Mouse (Mus musculus) macrophage (primary cell): ENCODE data around the gene Itpr3. TPM values are rescaled to one million over a fixed set of nuclear protein-coding genes. Genes with fewer than 3 reads are reported as not detected.

Experiments
- H3K27ac ChIP-seq: fragments of 350-480 bp; formaldehyde crosslinking; 2 replicates; pipeline ENCODE4 v1.9.0; 2021
- H3K36me3 ChIP-seq: fragments of 350-480 bp; formaldehyde crosslinking; 2 replicates; pipeline ENCODE4 v1.9.0; 2021; ENCODE audit errors: inconsistent target
- H3K4me3 ChIP-seq: fragments of 350-480 bp; formaldehyde crosslinking; 2 replicates; pipeline ENCODE4 v1.9.0; 2021; ENCODE audit errors: inconsistent target
- H3K79me2 ChIP-seq: fragments of 350-480 bp; formaldehyde crosslinking; 2 replicates; pipeline ENCODE4 v1.9.0; 2021; ENCODE audit errors: inconsistent target
- WGBS: methylation state at CpG from one replicate; pipeline ENCODE4 v1.1.7; 2026; ENCODE audit warnings: inconsistent platforms; ENCODE audit not compliant: missing documents; 5-methylcytosine and 5-hydroxymethylcytosine counted together
- polyA plus RNA-seq: library from polyadenylated mRNA; stranded (reverse); fragments of 250-400 nt; gene quantifications from 3 replicates; pipeline ENCODE4 v1.2.4, GENCODE M21; 2018; ENCODE audit warnings: inconsistent platforms

Gene Itpr3
- polyA plus RNA-seq, 1 experiment from 2014 or later, result 2.1 TPM

GRCm38 (mm10) chr17:27072363-27072762, 15.3 kb downstream of the Itpr3 start:
- no peaks in the 10 kb centered on the region for H3K36me3 ChIP-seq
- H3K27ac ChIP-seq, result no peak overlapping the region
- WGBS, result 93% methylated on average over 7 of the region's 8 CpGs
- no peak overlapping the region for H3K4me3 ChIP-seq
- H3K79me2 ChIP-seq, result no peaks in the 10 kb centered on the region

DNA sequence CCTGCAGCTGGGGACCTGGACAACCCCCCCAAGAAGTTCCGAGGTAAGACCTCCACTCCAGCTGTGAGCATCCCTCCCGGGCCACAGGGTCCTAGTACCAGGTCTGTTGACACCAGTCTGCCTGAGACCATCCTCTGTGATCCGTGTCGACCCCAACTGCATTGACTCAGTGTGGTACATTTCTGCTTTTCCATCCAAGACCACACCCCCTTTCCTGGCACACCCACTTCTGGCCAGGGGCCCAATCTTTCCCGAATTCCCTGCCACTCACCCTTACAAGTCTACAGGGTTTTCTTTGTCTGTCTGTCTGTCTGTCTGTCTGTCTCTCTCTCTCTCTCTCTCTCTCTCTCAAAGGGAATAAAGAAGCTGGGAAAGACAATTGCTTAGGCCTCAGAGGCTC, 16.0 kb downstream of the Itpr3 start:
- no peaks in the 10 kb centered on the region for H3K36me3 ChIP-seq
- WGBS, result 90% methylated on average over 5 of the region's 5 CpGs
- H3K79me2 ChIP-seq, result no peaks in the 10 kb centered on the region
- H3K27ac ChIP-seq, result no peak overlapping the region
- no peak overlapping the region for H3K4me3 ChIP-seq

DNA sequence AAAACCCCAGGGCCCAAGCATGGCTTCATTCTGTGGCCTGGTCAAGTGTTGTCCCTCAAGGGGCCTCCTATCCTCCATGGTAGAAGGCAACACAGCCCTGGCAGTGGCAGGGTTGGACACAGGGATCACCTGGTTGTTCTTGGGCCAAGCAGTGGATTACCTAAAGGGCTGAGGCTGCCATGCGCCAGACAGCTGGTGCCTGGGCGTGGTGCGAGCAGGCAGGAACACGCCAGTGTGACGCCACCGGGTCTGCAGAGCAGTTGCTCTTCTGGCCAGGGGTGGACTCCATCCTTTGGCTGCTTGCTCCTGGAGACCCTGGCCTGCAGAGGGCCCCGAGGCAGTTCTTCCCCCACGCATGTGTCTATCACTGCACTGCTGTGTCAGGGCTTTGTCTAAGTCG, 16.7 kb downstream of the Itpr3 start:
- Histone ChIP-seq H3K36me3 (no peaks in the 10 kb centered on the region), H3K4me3 (no peak overlapping the region), H3K27ac (peak overlapping the region; percentile 27), H3K79me2 (no peaks in the 10 kb centered on the region)
- 51% methylated on average over 9 of the region's 9 CpGs for WGBS

DNA sequence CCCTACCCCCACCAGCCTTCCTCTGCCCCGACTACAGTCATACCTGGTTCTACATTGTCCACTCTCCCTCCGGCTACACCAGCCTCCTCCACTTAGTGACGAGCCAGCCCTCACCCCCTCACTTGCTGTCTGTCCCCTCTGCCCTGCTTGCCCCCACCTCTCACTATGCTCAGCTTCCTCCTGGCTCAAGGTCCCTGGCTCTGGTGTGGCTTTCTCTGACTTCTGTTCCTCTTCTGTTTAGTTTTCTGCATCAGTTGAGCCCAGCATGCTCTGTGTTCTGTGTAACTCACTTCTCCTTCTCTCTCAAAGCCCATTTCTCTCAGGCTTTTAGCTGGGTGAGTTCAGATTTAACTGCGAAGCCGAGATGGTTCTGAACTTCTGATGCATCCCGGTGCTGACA, 17.1 kb downstream of the Itpr3 start:
- H3K4me3 ChIP-seq, result no peak overlapping the region
- H3K79me2 ChIP-seq, result no peaks in the 10 kb centered on the region
- no peaks in the 10 kb centered on the region for H3K36me3 ChIP-seq
- H3K27ac ChIP-seq, result peak overlapping the region; percentile 27
- 15% methylated on average over 6 of the region's 6 CpGs for WGBS

- 84% methylated on average over 16 of the region's 17 CpGs for WGBS
- no peak overlapping the region for H3K4me3 ChIP-seq
- peak overlapping the region; percentile 27 for H3K27ac ChIP-seq
- H3K36me3 ChIP-seq, result no peaks in the 10 kb centered on the region
- H3K79me2 ChIP-seq, result no peaks in the 10 kb centered on the region
Observed at GRCm38 (mm10) chr17:27074849-27075745, 18.0 kb downstream of the Itpr3 start.

DNA sequence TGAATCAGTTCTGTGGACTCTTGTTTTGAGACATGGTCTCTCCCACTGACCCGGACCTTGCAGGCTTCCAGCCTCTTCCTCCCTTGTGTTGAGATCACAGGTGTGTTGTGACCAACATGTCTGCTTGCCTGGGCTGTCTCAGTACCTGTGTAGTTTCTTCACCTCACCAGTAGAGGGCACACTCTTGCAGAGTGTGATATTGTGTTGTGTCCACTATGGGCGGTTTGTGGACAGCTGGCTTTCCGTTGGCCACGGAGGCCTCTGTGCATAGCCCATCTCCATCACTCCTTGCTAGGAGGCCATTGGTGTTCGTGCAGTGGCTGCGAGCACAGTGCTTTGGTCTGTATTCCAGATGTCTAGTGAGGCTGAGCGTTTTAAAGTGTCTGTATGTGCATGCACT, 20.0 kb downstream of the Itpr3 start:
- H3K4me3 ChIP-seq, result no peak overlapping the region
- H3K79me2 ChIP-seq, result no peaks in the 10 kb centered on the region
- H3K36me3 ChIP-seq, result no peaks in the 10 kb centered on the region
- 93% methylated on average over 7 of the region's 7 CpGs for WGBS
- no peak overlapping the region for H3K27ac ChIP-seq

GRCm38 (mm10) chr17:27077920-27078319, 20.8 kb downstream of the Itpr3 start:
- no peak overlapping the region for H3K27ac ChIP-seq
- H3K36me3 ChIP-seq, result no peaks in the 10 kb centered on the region
- 93% methylated on average over 6 of the region's 6 CpGs for WGBS
- H3K4me3 ChIP-seq, result no peak overlapping the region
- no peaks in the 10 kb centered on the region for H3K79me2 ChIP-seq

GRCm38 (mm10) chr17:27078499-27078898, 21.4 kb downstream of the Itpr3 start:
- no peaks in the 10 kb centered on the region for H3K36me3 ChIP-seq
- WGBS, result 97% methylated on average over 5 of the region's 6 CpGs
- H3K27ac ChIP-seq, result no peak overlapping the region
- H3K79me2 ChIP-seq, result no peaks in the 10 kb centered on the region
- H3K4me3 ChIP-seq, result no peak overlapping the region

DNA sequence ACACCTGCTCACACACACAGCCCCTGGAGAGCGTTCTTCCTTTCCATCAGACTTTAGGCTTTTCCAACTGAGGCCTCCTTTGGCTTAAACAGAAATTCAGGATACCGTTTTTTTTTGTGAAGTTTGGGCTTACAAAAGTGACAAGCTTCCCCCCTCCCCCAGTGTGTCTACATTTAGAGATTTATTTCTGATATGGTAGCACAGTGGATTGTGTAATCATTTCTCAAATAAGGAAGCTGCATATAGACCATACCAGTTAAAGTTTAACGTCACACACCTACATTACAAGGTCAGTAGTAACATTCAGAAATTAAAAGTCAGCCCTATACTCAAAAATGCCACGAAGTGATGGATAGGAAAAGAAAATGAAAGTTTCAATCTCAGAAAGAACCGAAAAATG, 24.8 kb downstream of the Itpr3 start:
- Histone ChIP-seq H3K27ac (peak overlapping the region; percentile 80), H3K36me3 (no peaks in the 10 kb centered on the region), H3K4me3 (no peak overlapping the region), H3K79me2 (no peaks in the 10 kb centered on the region)
- 33% methylated on average over 5 of the region's 5 CpGs for WGBS

DNA sequence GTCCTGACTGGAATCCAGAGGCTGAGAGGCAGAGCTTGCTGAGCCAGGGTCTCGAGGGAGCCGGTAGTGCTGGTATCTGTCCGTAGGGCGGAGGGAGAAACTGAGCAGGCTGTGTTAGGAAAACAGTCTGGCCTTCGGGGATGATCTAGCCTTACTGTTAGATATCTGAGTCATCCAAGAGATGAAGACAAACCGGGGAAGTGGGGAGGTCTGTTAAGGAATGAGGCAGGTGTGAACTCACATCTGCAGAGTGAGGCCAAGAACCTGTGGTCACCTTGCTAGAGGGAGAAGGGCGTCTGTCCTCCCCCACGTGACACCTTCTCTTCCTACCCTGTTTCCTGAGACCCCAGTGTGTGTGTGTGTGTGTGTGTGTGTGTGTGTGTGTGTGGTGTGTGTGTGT, 25.7 kb downstream of the Itpr3 start:
- H3K4me3 ChIP-seq, result no peak overlapping the region
- peak overlapping the region; percentile 80 for H3K27ac ChIP-seq
- H3K36me3 ChIP-seq, result no peaks in the 10 kb centered on the region
- H3K79me2 ChIP-seq, result no peaks in the 10 kb centered on the region
- WGBS, result 78% methylated on average over 6 of the region's 8 CpGs

DNA sequence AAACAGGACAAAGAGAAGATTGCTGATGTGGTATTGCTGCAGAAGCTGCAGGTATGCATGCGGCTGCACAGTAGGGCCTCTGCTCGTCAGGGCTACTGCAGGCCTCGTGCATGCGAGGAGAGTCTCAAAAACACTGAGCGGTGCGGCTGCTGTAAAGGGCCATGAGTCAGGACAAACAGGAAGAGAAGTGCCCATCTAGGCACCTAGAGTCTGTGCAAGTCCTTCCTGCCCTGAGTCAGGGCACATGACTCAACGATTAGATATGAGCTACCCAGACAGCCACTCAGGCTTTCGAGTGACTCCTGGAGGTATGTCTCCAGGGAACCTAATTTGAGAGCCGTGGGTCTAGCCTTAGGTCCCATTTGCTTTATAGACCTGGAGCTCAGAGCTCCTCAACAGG, 26.5 kb downstream of the Itpr3 start:
- no peaks in the 10 kb centered on the region for H3K36me3 ChIP-seq
- H3K27ac ChIP-seq, result peak overlapping the region; percentile 80
- no peak overlapping the region for H3K4me3 ChIP-seq
- no peaks in the 10 kb centered on the region for H3K79me2 ChIP-seq
- WGBS, result 20% methylated on average over 9 of the region's 9 CpGs

DNA sequence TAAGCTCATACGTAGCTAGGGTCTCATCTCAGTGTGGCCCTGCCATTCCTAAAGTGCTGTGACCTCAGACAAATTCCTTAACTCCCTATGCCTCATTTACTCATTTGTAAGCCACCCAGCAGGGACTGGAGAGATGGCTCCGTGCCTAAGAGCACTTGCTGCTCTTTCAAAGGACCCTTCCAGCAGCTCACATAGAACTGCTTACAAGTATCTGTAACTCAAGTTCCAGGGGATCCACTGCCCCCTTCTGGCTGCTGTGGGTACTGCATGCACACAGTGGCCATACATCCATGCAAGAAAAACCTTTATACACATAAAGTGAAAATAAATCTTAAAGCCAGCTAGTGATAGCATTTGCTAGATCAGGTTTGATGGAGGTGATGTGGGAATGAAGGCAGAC, 28.6 kb downstream of the Itpr3 start:
- Histone ChIP-seq H3K79me2 (no peaks in the 10 kb centered on the region), H3K27ac (no peak overlapping the region), H3K36me3 (no peaks in the 10 kb centered on the region), H3K4me3 (no peak overlapping the region)
- 86% methylated on average over 2 of the region's 2 CpGs for WGBS

DNA sequence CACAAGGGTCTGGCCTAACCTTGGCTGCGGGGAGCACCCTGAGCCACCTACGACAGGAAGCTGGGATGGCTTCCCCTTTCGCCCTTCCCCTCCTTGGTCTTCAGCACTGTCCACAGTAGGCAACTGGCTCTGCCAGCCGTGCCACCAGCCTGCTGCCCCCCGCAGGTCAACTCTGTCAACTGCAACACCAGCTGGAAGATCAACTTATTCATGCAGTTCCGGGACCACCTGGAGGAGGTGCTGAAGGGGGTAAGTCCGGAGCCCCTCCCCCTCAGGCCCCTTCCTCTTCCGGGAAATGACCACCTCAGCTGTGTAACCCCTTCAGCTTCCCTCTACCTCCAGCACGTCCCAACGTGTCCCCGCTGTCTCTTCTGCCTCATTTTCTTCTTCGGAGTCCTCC, 30.3 kb downstream of the Itpr3 start:
- Histone ChIP-seq H3K27ac (no peak overlapping the region), H3K4me3 (no peak overlapping the region), H3K36me3 (peaks cover 8% of the 10 kb centered on the region; the same call in 1 of the 2 replicates), H3K79me2 (no peaks in the 10 kb centered on the region)
- WGBS, result 78% methylated on average over 12 of the region's 12 CpGs

- Histone ChIP-seq H3K36me3 (peaks cover 14% of the 10 kb centered on the region; the same call in 1 of the 2 replicates), H3K4me3 (no peak overlapping the region), H3K27ac (no peak overlapping the region), H3K79me2 (no peaks in the 10 kb centered on the region)
- WGBS, result 94% methylated on average over 9 of the region's 9 CpGs
Observed at GRCm38 (mm10) chr17:27090068-27090467, 33.0 kb downstream of the Itpr3 start.

GRCm38 (mm10) chr17:27095690-27096089, 38.6 kb downstream of the Itpr3 start:
- Histone ChIP-seq H3K27ac (no peak overlapping the region), H3K79me2 (no peaks in the 10 kb centered on the region), H3K36me3 (peaks cover 14% of the 10 kb centered on the region; the same call in 1 of the 2 replicates), H3K4me3 (no peak overlapping the region)
- WGBS, result 76% methylated on average over 12 of the region's 13 CpGs
